Mouse (Mus musculus): ENCODE measurements at regions not wholly inside any gene's neighbourhood (a gene's known extent, or its start where the extent isn't known, plus 50 kb on each side); places are given as distances from the start of the nearest gene placed in this dataset.

DNA sequence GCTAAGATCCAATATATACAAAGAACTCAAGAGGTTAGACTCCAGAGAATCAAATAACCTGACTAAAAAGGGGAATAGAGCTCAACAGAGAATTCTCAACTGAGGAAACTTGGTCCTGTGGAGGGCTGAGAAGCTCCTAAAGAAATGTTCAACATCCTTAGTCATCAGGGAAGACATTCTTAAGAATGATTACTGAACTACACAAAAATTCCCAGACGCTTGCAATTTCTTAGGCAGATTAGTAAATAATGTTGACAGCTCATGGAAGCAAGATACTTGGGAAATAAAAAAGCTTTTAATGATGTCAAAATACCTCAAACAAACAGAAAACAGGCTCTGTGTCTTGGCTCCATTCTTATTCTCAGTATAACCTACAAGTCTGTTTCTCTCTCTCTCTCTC lies 206.6 kb downstream of the Gm7489 start:
- TF ChIP-seq CTCF (IDR thresholded peaks at IDR 0.05; ENCODE audit: insufficient read depth, low read depth, low read length) (no peak), POLR2A (IDR thresholded peaks at IDR 0.05; ENCODE audit: insufficient read depth, low read depth, low read length) (no peak)

Data from olfactory bulb, adult 2 months (tissue).